Mouse (Mus musculus) forebrain, postnatal 0 days (tissue): ENCODE measurements around the gene Glp2r. TPM values are rescaled to one million over a fixed set of nuclear protein-coding genes. Genes with fewer than 3 reads are reported as not detected.
A peak's percentile ranks its signal among the peaks of the same experiment; 100 is the strongest.

Experiments used
- ATAC-seq: fragments of 200-750 bp; cut with Nextera tagmentation; 2 replicates; pipeline ENCODE4 v1.8.0; 2017; ENCODE audit warnings: mild to moderate bottlenecking, moderate library complexity
- DNase-seq: peaks from one replicate; pipeline ENCODE4 v3.0.0-alpha.2; 2015
- H3K27ac ChIP-seq: fragments of 300-500 bp; sonication (generic); 2 replicates; pipeline ENCODE4 v1.5.1; 2014; ENCODE audit warnings: low read depth, mild to moderate bottlenecking, antibody characterized with exemption, low read length, moderate library complexity, mixed read lengths
- H3K27me3 ChIP-seq: fragments of 300-500 bp; sonication (generic); 2 replicates; pipeline ENCODE4 v1.6.1; 2014; ENCODE audit warnings: mild to moderate bottlenecking, low read length, mixed read lengths; ENCODE audit not compliant: insufficient read depth
- H3K36me3 ChIP-seq: fragments of 300-500 bp; sonication (generic); 2 replicates; pipeline ENCODE4 v1.6.1; 2014; ENCODE audit warnings: mild to moderate bottlenecking, moderate library complexity; ENCODE audit not compliant: insufficient read depth
- H3K4me1 ChIP-seq: fragments of 300-500 bp; sonication (generic); 2 replicates; pipeline ENCODE4 v1.6.1; 2014; ENCODE audit warnings: antibody characterized with exemption; ENCODE audit not compliant: insufficient read depth
- H3K4me2 ChIP-seq: fragments of 300-500 bp; sonication (generic); 2 replicates; pipeline ENCODE4 v1.6.1; 2014; ENCODE audit warnings: low read depth, mild to moderate bottlenecking, moderate library complexity
- H3K4me3 ChIP-seq: fragments of 300-500 bp; sonication (generic); 2 replicates; pipeline ENCODE4 v1.5.1; 2014; ENCODE audit warnings: low read depth, low read length, mixed read lengths
- H3K9ac ChIP-seq: fragments of 300-500 bp; sonication (generic); 2 replicates; pipeline ENCODE4 v1.6.1; 2014; ENCODE audit warnings: mild to moderate bottlenecking
- H3K9me3 ChIP-seq: fragments of 300-500 bp; sonication (generic); 2 replicates; pipeline ENCODE4 v1.6.1; 2016; ENCODE audit warnings: low read length
- CTCF ChIP-seq: sonication (generic); IDR thresholded peaks from 2 replicates; pipeline ENCODE4 v1.5.1; 2016; ENCODE audit warnings: antibody characterized with exemption, control low read depth, low read depth
- WGBS: fragments of 180-500 bp; shearing (Covaris S2); extraction: QIAGEN DNeasy Blood & Tissue Kit; methylation state at CpG from one replicate; pipeline ENCODE4 v1.1.7; 2014; 5-methylcytosine and 5-hydroxymethylcytosine counted together
- polyA plus RNA-seq: library from polyadenylated mRNA; unstranded; fragments of >200 nt; fragmentation: Nextera tagmentation; extraction: Ambion mirVana; gene quantifications from 2 replicates; pipeline ENCODE4 v1.2.1, GENCODE M21; 2015
- total RNA-seq: library from RNA; depleted of rRNA; stranded (reverse); fragments of >200 nt; gene quantifications from 2 replicates; pipeline ENCODE4 v1.2.3, GENCODE M21; 2014

Glp2r gene
- total and polyA plus RNA-seq, 2 experiments from 2014 or later = 0.05 to 0.07 TPM

DNA sequence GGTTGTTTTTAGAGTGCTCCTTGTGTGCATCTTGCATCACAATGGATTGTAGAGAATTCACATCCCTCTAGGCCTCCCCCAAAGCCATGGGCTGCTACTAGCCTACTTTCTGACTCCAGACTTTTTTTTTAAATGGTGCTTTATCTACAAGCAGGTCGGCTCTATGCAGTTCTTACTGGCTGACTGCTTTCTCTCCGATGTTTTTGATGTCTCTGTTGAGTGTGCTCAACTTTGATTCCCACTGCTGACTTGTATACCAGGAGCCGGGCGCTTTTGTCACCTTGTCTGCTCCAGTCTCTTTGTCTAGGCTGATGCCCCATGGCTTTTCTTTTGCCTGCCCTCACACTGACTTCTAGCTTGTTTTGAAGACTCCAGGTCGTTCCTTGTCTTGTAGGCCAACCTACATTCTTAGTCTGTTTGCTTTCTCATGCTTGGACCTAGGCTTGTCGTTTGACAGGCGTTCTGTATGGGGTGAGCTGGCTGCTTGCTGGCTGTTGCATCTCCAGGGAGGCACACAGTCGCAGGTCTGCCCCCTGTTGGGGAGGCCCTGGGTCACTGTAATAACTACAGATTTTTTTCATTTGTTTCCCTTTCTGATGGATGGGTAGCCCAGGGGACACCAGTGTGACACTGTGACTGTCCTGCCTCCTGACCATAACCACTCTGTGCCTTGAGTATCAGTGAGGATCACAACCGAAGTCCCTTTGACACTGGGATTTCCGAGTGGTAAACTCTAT is 120.8 kb downstream of the Glp2r start:
- Histone ChIP-seq H3K4me2 (no peak overlapping the region), H3K27me3 (no peaks in the 10 kb centered on the region), H3K9me3 (no peaks in the 10 kb centered on the region), H3K36me3 (no peaks in the 10 kb centered on the region; the same call in 1 of the 2 replicates), H3K4me3 (no peak overlapping the region), H3K4me1 (peaks cover 10% of the 10 kb centered on the region; the same call in 1 of the 2 replicates), H3K9ac (no peak overlapping the region), H3K27ac (no peak overlapping the region)
- no peak for DNase-seq
- WGBS = 51% methylated on average over 10 of the region's 10 CpGs
- no peak; the same call in 1 of the 2 replicates for TF ChIP-seq CTCF
- ATAC-seq = no peak

DNA sequence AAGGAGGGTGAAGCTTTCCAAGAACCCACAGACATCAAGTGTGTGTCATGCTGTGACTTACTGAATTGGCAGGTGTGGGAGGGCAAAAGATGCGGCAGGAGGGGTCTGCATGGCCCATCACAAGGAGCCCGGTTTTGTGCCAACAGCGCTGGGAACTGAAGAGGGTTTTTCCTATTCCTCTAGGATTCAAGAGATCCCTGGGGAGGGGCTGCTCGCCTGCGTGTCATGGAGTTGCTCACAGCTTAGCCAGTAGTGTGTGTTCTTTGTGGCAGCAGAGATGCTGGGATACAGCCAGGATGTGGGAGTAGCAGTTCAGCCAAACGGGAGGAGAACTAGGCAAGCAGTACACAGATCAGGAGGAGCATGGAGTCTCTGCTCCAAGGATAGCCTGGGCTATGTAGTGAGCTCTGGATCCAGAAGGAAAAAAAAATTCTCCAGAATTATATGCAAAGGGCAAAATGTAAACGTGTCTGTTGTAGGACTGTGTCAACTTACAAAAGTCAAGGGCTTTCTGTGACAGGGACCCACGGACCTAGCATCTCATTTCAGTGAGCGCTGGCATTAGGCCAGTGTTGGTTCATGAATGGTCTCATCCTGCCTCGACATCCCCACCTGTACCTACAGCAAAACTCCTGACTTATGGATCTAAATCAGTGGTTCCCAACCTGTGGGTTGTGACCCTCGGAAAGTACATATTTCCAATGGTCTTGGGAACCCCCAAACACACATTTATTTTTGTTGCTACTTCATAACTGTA is 122.1 kb downstream of the Glp2r start:
- no peak overlapping the region for H3K4me2 ChIP-seq

DNA sequence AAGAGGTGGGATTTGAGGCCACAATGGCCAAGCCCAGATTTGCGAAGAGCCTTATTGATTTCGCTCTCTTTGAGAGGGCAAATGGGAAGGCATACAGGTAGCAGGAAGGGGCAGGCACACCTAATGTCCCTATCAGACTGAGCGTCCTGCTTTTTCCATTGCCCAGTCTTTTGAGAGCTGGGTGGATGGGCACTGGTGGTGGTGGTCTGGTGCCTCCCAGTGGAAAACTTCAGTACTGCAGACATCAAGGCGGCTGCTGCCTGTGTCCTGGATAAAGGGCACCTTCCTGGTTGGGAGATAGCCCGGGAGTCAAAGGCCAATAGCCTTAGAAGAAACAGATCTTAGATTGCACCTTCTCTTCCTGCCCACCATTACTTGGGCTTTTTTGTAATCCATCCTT is 123.2 kb downstream of the Glp2r start:
- H3K4me2 ChIP-seq = no peak overlapping the region
- peak; percentile 94 for TF ChIP-seq CTCF
- H3K9ac ChIP-seq = no peak overlapping the region
- 34% methylated on average over 5 of the region's 5 CpGs for WGBS
- H3K27me3 ChIP-seq = no peaks in the 10 kb centered on the region
- H3K36me3 ChIP-seq = no peaks in the 10 kb centered on the region
- peaks cover 7% of the 10 kb centered on the region; the same call in 1 of the 2 replicates for H3K4me1 ChIP-seq
- ATAC-seq (peak; percentile 53; the same call in 1 of the 2 replicates), DNase-seq (peak; percentile 80)
- no peaks in the 10 kb centered on the region for H3K9me3 ChIP-seq
- H3K27ac ChIP-seq = no peak overlapping the region
- no peak overlapping the region for H3K4me3 ChIP-seq

More for the DNA sequence above, 122.1 kb downstream of the Glp2r start:
- peaks cover 10% of the 10 kb centered on the region; the same call in 1 of the 2 replicates for H3K4me1 ChIP-seq
- H3K9me3 ChIP-seq = no peaks in the 10 kb centered on the region
- H3K36me3 ChIP-seq = no peaks in the 10 kb centered on the region; the same call in 1 of the 2 replicates
- TF ChIP-seq CTCF = no peak
- WGBS = 58% methylated on average over 11 of the region's 11 CpGs
- H3K9ac ChIP-seq = no peak overlapping the region
- ATAC-seq (peak; percentile 43; the same call in 1 of the 2 replicates), DNase-seq (peak; percentile 46)
- no peak overlapping the region for H3K27ac ChIP-seq
- H3K27me3 ChIP-seq = no peaks in the 10 kb centered on the region
- no peak overlapping the region for H3K4me3 ChIP-seq

DNA sequence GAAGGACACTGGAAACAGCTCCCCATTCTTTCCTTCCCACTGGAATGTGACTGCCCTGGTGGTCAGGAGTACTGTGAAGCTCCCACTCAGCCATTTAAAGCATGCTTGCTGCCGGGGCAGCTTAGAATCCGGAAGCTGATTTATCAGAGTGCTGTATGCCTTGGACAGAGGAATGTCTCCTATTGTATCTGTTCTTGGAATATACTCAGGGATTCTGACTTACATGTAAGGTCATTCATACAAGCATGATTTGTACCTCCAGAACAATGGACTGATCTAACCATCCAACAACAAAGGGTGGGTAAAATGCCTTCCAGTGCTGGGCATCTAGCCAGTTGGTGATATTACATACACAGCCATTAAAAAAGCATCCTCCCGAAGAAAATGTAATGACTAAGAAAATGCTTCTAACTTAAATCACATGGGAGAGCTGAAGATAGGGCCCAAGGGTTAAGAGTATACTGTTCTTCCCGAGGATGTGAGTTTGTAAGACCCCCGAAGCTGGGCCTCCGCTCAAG is 126.3 kb downstream of the Glp2r start:
- DNase-seq = no peak
- WGBS = 82% methylated on average over 6 of the region's 6 CpGs

DNA sequence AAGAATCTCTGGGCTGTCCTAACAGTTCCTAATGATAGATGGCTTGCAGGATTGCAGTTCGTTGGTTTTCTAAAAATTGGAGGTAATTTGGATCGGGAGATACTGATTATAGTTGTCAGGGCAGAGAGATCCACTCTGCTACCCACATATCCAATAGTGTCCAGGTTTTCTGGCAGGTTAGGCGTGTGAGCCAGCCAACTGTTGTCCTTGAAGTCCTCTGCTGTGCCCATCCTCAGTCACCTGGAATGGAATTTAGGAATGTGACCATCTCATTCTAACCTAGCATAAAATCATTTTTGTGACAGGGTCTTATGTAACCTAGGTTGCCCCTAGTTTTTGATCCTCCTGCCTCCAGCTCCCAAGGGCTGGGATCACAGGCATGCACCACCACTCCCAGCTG is 127.5 kb downstream of the Glp2r start:
- TF ChIP-seq CTCF = no peak
- 83% methylated on average over 3 of the region's 3 CpGs for WGBS

More for the DNA sequence above, 126.3 kb downstream of the Glp2r start:
- Histone ChIP-seq H3K4me2 (no peak overlapping the region), H3K27ac (no peak overlapping the region), H3K4me1 (no peaks in the 10 kb centered on the region), H3K36me3 (no peaks in the 10 kb centered on the region), H3K9ac (no peak overlapping the region), H3K4me3 (no peak overlapping the region), H3K9me3 (no peaks in the 10 kb centered on the region), H3K27me3 (no peaks in the 10 kb centered on the region)
- no peak for ATAC-seq
- no peak for TF ChIP-seq CTCF

DNA sequence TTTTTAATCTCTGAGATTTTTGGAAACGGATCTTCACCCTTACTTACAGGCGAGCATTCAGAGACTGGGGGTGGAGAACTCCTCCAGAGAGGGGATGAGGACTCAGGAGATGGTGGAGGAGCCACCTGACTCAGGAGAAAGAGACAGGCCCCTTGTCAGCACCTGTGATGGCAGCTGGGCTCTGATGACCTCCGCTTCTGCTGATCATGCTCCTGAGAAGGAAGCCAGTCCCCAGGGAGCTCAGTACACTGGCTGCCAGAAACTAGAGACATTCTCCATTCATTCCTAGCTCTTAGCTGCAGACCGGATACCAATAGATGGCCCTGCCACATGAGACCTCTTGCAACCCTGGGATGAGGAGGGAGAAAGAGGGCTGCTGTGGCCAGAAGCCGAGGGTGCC is 128.1 kb downstream of the Glp2r start:
- Histone ChIP-seq H3K27me3 (no peaks in the 10 kb centered on the region), H3K4me1 (no peaks in the 10 kb centered on the region), H3K4me3 (no peak overlapping the region), H3K9me3 (no peaks in the 10 kb centered on the region), H3K27ac (no peak overlapping the region), H3K4me2 (no peak overlapping the region), H3K9ac (no peak overlapping the region), H3K36me3 (no peaks in the 10 kb centered on the region)
- ATAC-seq (no peak), DNase-seq (no peak)
- 91% methylated on average over 5 of the region's 5 CpGs for WGBS
- no peak for TF ChIP-seq CTCF

More for the DNA sequence above, 127.5 kb downstream of the Glp2r start:
- Histone ChIP-seq H3K4me1 (no peaks in the 10 kb centered on the region), H3K27me3 (no peaks in the 10 kb centered on the region), H3K4me3 (no peak overlapping the region), H3K36me3 (no peaks in the 10 kb centered on the region), H3K9me3 (no peaks in the 10 kb centered on the region), H3K9ac (no peak overlapping the region), H3K27ac (no peak overlapping the region), H3K4me2 (no peak overlapping the region)
- DNase-seq (no peak), ATAC-seq (no peak)

DNA sequence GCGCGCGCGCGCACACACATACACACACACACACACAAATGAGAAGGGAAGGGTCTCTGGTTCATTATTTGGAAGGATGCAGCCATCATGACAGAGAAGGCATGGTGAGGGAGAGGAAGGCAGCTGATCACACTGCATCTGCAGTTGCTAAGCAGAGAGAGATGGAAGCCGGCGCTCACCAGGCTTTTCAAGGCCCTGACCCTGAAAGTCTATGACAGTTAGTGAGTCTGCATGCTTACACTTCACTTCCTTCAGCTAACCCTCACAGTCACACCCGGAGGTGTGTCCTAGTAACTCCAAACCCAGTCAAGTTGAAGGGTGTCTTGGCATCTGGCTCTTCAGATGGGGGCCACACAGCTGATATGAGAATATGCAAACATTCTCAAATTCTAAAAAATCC is 128.5 kb downstream of the Glp2r start:
- Histone ChIP-seq H3K4me3 (no peak overlapping the region), H3K36me3 (no peaks in the 10 kb centered on the region), H3K27ac (no peak overlapping the region), H3K9me3 (no peaks in the 10 kb centered on the region), H3K4me2 (no peak overlapping the region), H3K9ac (no peak overlapping the region), H3K27me3 (no peaks in the 10 kb centered on the region), H3K4me1 (no peaks in the 10 kb centered on the region)
- ATAC-seq = no peak
- DNase-seq = no peak
- no peak for TF ChIP-seq CTCF
- 94% methylated on average over 8 of the region's 8 CpGs for WGBS
